Mouse (Mus musculus): ENCODE data around the gene Nup50.

Gene Nup50

DNA sequence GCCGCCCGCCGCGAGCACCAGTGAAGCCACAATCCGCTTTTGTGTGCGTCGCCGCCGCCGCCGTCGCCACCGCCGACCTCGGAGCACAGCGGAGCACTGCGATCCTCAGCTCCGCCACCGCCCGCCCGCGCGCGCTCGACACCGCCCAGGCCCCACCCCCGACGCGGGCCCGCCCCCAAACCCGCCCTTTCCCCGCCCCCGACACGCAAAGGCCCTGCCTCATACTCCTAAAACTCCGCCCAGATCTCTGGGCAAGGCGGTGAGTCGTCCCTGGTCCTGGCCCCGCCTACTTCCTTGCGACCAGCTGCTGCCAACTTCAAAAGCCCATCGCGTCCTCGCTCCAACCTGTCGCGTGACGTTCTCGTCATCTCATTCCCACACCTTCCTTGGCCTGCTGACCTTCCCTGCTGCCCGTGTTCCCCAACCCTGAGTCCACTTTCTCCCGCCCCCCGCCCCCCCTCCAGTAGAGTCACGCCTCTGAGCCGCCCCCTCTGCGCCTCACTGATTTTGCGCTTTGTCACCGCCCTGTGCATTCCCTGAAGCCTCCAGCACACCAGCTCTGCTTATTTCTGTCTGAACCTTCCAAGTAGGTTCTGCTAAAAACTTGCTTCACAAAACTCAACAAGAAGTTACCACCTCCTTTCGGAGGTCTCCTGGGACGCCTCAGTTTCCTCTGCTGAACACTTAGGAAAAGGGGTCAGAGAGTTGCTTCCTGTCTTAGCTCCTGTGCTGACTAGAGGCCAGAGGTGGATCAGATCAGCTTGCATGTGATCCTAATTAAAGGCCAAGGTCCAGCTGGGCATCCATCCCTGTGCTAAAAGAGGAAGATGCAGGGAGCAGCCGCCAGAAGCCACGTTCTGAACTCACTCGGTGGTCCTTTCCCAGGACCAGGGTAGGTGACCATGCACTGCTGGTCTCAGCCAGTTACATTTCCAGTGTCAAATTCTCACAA is 64.9 kb downstream of the Nup50 start, which contains the start of gene 5031439G07Rik:
5031439G07Rik (minus strand) TSS at position 678 of the 952 bp plus-strand sequence.
- in situ Hi-C loops (cut with MboI, MseI) = loop anchor here in 1 of 2 experiments (5.0 kb wide), 2 partner anchors 66 to 131 kb away; partner anchors contain the start of genes Gm29666, Nup50 and Phf21b

GRCm38 (mm10) chr15:84989098-84989497 is 65.9 kb downstream of the Nup50 start:
- in situ Hi-C loops (cut with MboI, MseI) = loop anchor here in 1 of 2 experiments (5.0 kb wide), 2 partner anchors 67 to 132 kb away; partner anchors contain the start of genes Gm29666, Nup50 and Phf21b

GRCm38 (mm10) chr15:84989771-84990170 is 66.6 kb downstream of the Nup50 start:
- in situ Hi-C loops (cut with MboI, MseI) = loop anchor here in 1 of 2 experiments (5.0 kb wide), 2 partner anchors 67 to 132 kb away; partner anchors contain the start of genes Gm29666, Nup50 and Phf21b
